Mouse (Mus musculus) liver, adult 2 months (tissue): ENCODE measurements around the gene Wdr1. TPM values are rescaled to one million over a fixed set of nuclear protein-coding genes. Genes with fewer than 3 reads are reported as not detected.

Experiments
- DNase-seq: peaks from one replicate; pipeline ENCODE4 v3.0.0-alpha.2; 2011; ENCODE audit warnings: low read depth, low spot score; ENCODE audit errors: extremely low read depth
- H3K27ac ChIP-seq: fragments of 200-500 bp; replicated peaks from 2 replicates; pipeline ENCODE4 v1.5.1; 2012; ENCODE audit warnings: low read depth, mild to moderate bottlenecking, control low read depth, inconsistent platforms, low read length; ENCODE audit not compliant: insufficient read depth
- H3K27me3 ChIP-seq: fragments of 200-500 bp; 2 replicates; pipeline ENCODE4 v1.6.1; 2012; ENCODE audit warnings: mild to moderate bottlenecking, moderate library complexity, low read length, inconsistent platforms; ENCODE audit not compliant: control insufficient read depth, insufficient read depth
- H3K36me3 ChIP-seq: fragments of 200-500 bp; 2 replicates; pipeline ENCODE4 v1.6.1; 2012; ENCODE audit warnings: low read length, inconsistent platforms; ENCODE audit not compliant: control insufficient read depth, insufficient read depth
- H3K4me1 ChIP-seq: fragments of 200-500 bp; 2 replicates; pipeline ENCODE4 v1.6.1; 2011; ENCODE audit warnings: low read length; ENCODE audit not compliant: control insufficient read depth, insufficient read depth
- H3K4me3 ChIP-seq: fragments of 200-500 bp; 2 replicates; pipeline ENCODE4 v1.5.1; 2011; ENCODE audit warnings: low read depth, mild to moderate bottlenecking, control low read depth, low read length, moderate library complexity; ENCODE audit not compliant: insufficient read depth
- H3K79me2 ChIP-seq: fragments of 200-500 bp; 2 replicates; pipeline ENCODE4 v1.6.1; 2012; ENCODE audit warnings: inconsistent platforms, mild to moderate bottlenecking, low read length, moderate library complexity; ENCODE audit not compliant: control insufficient read depth, insufficient read depth
- H3K9ac ChIP-seq: fragments of 200-500 bp; 2 replicates; pipeline ENCODE4 v1.6.1; 2012; ENCODE audit warnings: low read depth, mild to moderate bottlenecking, control low read depth, inconsistent platforms, low read length
- CTCF ChIP-seq: fragments of 200-500 bp; IDR thresholded peaks from 2 replicates; pipeline ENCODE4 v1.5.1; 2011; ENCODE audit warnings: low read depth, low read length, control low read depth
- POLR2A ChIP-seq: fragments of 200-500 bp; IDR thresholded peaks from 2 replicates; pipeline ENCODE4 v1.6.1; 2011; ENCODE audit warnings: low read length, control low read depth; ENCODE audit not compliant: insufficient read depth; ENCODE audit errors: extremely low read depth
- WGBS: fragments of 180-500 bp; shearing (Covaris S2); methylation state at CpG from one replicate; pipeline ENCODE4 v1.1.7; 2018; 5-methylcytosine and 5-hydroxymethylcytosine counted together
- polyA plus RNA-seq: library from polyadenylated mRNA; depleted of rRNA; stranded (reverse); fragments of >200 nt; gene quantifications from 2 replicates; pipeline ENCODE4 v1.2.3, GENCODE M21; 2012
- total RNA-seq: library from RNA; depleted of rRNA; stranded (reverse); fragments of >200 nt; gene quantifications from 2 replicates; pipeline ENCODE4 v1.2.3, GENCODE M21; 2014

Gene Wdr1
- total and polyA plus RNA-seq, 2 experiments: 40.4 to 42.1 TPM

GRCm38 (mm10) chr5:38583026-38583425, 20.0 kb upstream of the Wdr1 start:
- WGBS: 71% methylated on average over 4 of the region's 4 CpGs
- DNase-seq: no peak

GRCm38 (mm10) chr5:38580703-38581102, 17.7 kb upstream of the Wdr1 start:
- peak; percentile 11 for DNase-seq
- TF ChIP-seq POLR2A: no peak
- TF ChIP-seq CTCF: peak; percentile 89
- H3K36me3 ChIP-seq: no peaks in the 10 kb centered on the region
- H3K4me1 ChIP-seq: no peaks in the 10 kb centered on the region
- no peaks in the 10 kb centered on the region for H3K79me2 ChIP-seq
- H3K4me3 ChIP-seq: no peak overlapping the region
- WGBS: 30% methylated on average over 6 of the region's 6 CpGs
- no peak overlapping the region for H3K27ac ChIP-seq
- no peaks in the 10 kb centered on the region for H3K27me3 ChIP-seq
- no peak overlapping the region for H3K9ac ChIP-seq

More at GRCm38 (mm10) chr5:38583026-38583425, 20.0 kb upstream of the Wdr1 start:
- H3K9ac ChIP-seq: no peak overlapping the region
- no peak overlapping the region for H3K27ac ChIP-seq
- no peaks in the 10 kb centered on the region for H3K4me1 ChIP-seq
- H3K36me3 ChIP-seq: no peaks in the 10 kb centered on the region
- H3K4me3 ChIP-seq: no peak overlapping the region
- no peaks in the 10 kb centered on the region for H3K79me2 ChIP-seq
- TF ChIP-seq CTCF (no peak), POLR2A (no peak)
- no peaks in the 10 kb centered on the region for H3K27me3 ChIP-seq

GRCm38 (mm10) chr5:38570876-38571275, 7.9 kb upstream of the Wdr1 start:
- H3K79me2 ChIP-seq: no peaks in the 10 kb centered on the region
- H3K4me3 ChIP-seq: no peak overlapping the region
- DNase-seq: peak; percentile 50
- H3K27ac ChIP-seq: no peak overlapping the region
- H3K9ac ChIP-seq: no peak overlapping the region
- no peaks in the 10 kb centered on the region for H3K27me3 ChIP-seq
- no peaks in the 10 kb centered on the region for H3K4me1 ChIP-seq
- WGBS: 54% methylated on average over 2 of the region's 2 CpGs
- TF ChIP-seq POLR2A (no peak), CTCF (peak; percentile 48)
- H3K36me3 ChIP-seq: no peaks in the 10 kb centered on the region

GRCm38 (mm10) chr5:38568652-38569051, 5.6 kb upstream of the Wdr1 start:
- Histone ChIP-seq H3K27ac (no peak overlapping the region), H3K27me3 (no peaks in the 10 kb centered on the region), H3K79me2 (no peaks in the 10 kb centered on the region), H3K36me3 (no peaks in the 10 kb centered on the region), H3K4me1 (no peaks in the 10 kb centered on the region), H3K4me3 (no peak overlapping the region), H3K9ac (no peak overlapping the region)
- TF ChIP-seq POLR2A (no peak), CTCF (no peak)
- no peak for DNase-seq

GRCm38 (mm10) chr5:38564831-38565230, 1.8 kb upstream of the Wdr1 start:
- 74% methylated on average over 6 of the region's 6 CpGs for WGBS
- Histone ChIP-seq H3K79me2 (peaks cover 3% of the 10 kb centered on the region; the same call in 1 of the 2 replicates), H3K4me3 (no peak overlapping the region), H3K27me3 (no peaks in the 10 kb centered on the region), H3K27ac (no peak overlapping the region), H3K9ac (no peak overlapping the region), H3K36me3 (no peaks in the 10 kb centered on the region), H3K4me1 (no peaks in the 10 kb centered on the region; the same call in 1 of the 2 replicates)
- DNase-seq: no peak
- no peak for TF ChIP-seq CTCF
- no peak for TF ChIP-seq POLR2A

- WGBS: under 1% methylated on average over 78 of the region's 79 CpGs
- H3K79me2 ChIP-seq: peaks cover 11% of the 10 kb centered on the region; the same call in 1 of the 2 replicates
- peak overlapping the region; percentile 87 for H3K27ac ChIP-seq
- peak overlapping the region; percentile 94 for H3K9ac ChIP-seq
- H3K4me1 ChIP-seq: peaks cover 3% of the 10 kb centered on the region
- no peaks in the 10 kb centered on the region for H3K27me3 ChIP-seq
- DNase-seq: peak; percentile 76
- H3K36me3 ChIP-seq: peaks cover 4% of the 10 kb centered on the region; the same call in 1 of the 2 replicates
- TF ChIP-seq CTCF: no peak
- TF ChIP-seq POLR2A: peak; percentile 61; the same call in 1 of the 2 replicates
- peak overlapping the region; percentile 87 for H3K4me3 ChIP-seq
These were observed 1.5 kb downstream of the Wdr1 start for GRCm38 (mm10) chr5:38561426-38562024.
